ENCODE assay signal across 33 mouse cellular contexts in genomic region chr11:3567896-3568295, GRCm38 (mm10). TPM values are rescaled to one million over a fixed set of nuclear protein-coding genes. Genes with fewer than 3 reads are reported as not detected.
A peak's percentile ranks its signal among the peaks of the same experiment; 100 is the strongest.
DNase-seq lines count a peak whose midpoint lies in the region; ATAC-seq and TF ChIP-seq lines count a peak whose summit lies in the region.
"Had no signal": no experiment of that assay in that cellular context is flagged by ENCODE, and none has a peak within 500 bp of the region (broad histone marks: within the 10 kb centered on the region; RNA-seq: fewer than 3 reads in every experiment).

No protein-coding gene starts in this region.

- no peaks in the 10 kb centered on the region for H3K9me3 ChIP-seq in MEL (replicated peaks; ENCODE audit: insufficient read depth, low read length)
- H3K9me3 ChIP-seq in kidney, embryonic 16.5 days (ENCODE audit: low read length), result no peaks in the 10 kb centered on the region
- no peaks in the 10 kb centered on the region for H3K9me3 ChIP-seq in kidney, embryonic 15.5 days (replicated peaks)
- H3K9me3 ChIP-seq: embryonic facial prominence, embryonic 12.5 days; forebrain, embryonic 12.5 days; G1E; heart, embryonic 13.5 days; hindbrain, embryonic 15.5 days; liver, embryonic 15.5 days; neural tube, embryonic 12.5 days; stomach, embryonic 15.5 days had no signal

- H3K27ac ChIP-seq in MEL (ENCODE audit: control insufficient read depth, low read depth, low read length), result no peak overlapping the region
- no peak overlapping the region for H3K27ac ChIP-seq in kidney, embryonic 16.5 days (ENCODE audit: low read length)
- H3K27ac ChIP-seq in kidney, embryonic 15.5 days, result no peak overlapping the region
- H3K27ac ChIP-seq: embryonic facial prominence, embryonic 12.5 days; forebrain, embryonic 12.5 days; heart, adult 2 months; heart, embryonic 13.5 days; hindbrain, embryonic 15.5 days; layer of hippocampus, adult 2 months; liver, embryonic 15.5 days; neural tube, embryonic 12.5 days; stomach, embryonic 15.5 days had no signal

- WGBS in kidney, embryonic 16.5 days, result 94% methylated on average over 1 of the region's 1 CpGs
- 100% methylated on average over 1 of the region's 1 CpGs for WGBS in kidney, embryonic 15.5 days

- intact Hi-C loops in left cerebral cortex, postnatal 4 days (cut with DNase I), result no loop called here

- DNase-seq in left cerebral cortex, adult 18-20 months (ENCODE audit: low spot score in 2 of 2), result peak; percentile 10 to 12
- no peak for DNase-seq in left cerebral cortex, postnatal 4 days
- peak; percentile 46 for DNase-seq in 3134 (ENCODE audit: extremely low read depth, insufficient read length, low spot score)
- DNase-seq in MEL (ENCODE audit: low read depth, low spot score), result peak; percentile 28
- peak; percentile 46 for DNase-seq in fat pad, adult 2 months (ENCODE audit: extremely low read depth, low read depth, low spot score)
- DNase-seq in B cell, adult 2 months, result no peak
- DNase-seq: cerebellum, adult 11 months; cerebellum, adult 9-10 months; cerebellum, postnatal 36 days; embryo, embryonic 11 days; gastrocnemius, postnatal 25 days; heart, adult 2 months; heart, postnatal 10 days; kidney, adult 11 months; kidney, postnatal 36 days; liver; lung, embryonic 14.5 days; lung, postnatal 36 days; thymus, postnatal 25 days had no signal

- no peak for TF ChIP-seq RAD21 in MEL (IDR thresholded peaks at IDR 0.05; ENCODE audit: low read depth, low read length)

- no peak for ATAC-seq in kidney, embryonic 16.5 days (ENCODE audit: low FRiP score, low TSS enrichment)
- ATAC-seq in kidney, embryonic 15.5 days (replicated peaks; ENCODE audit: low FRiP score), result no peak
- ATAC-seq: inflammation-experienced regulatory T-cells, adult 6 months had no signal

- no peak overlapping the region for H3K9ac ChIP-seq in MEL (ENCODE audit: control insufficient read depth, low read depth, low read length, poor library complexity, severe bottlenecking)
- H3K9ac ChIP-seq in kidney, embryonic 16.5 days (replicated peaks; ENCODE audit: low read length), result no peak overlapping the region
- H3K9ac ChIP-seq in kidney, embryonic 15.5 days, result no peak overlapping the region
- H3K9ac ChIP-seq: embryonic facial prominence, embryonic 12.5 days; forebrain, embryonic 12.5 days; heart, embryonic 13.5 days; hindbrain, embryonic 15.5 days; liver, embryonic 15.5 days; lung, embryonic 14.5 days; neural tube, embryonic 12.5 days; stomach, embryonic 15.5 days had no signal

- TF ChIP-seq EP300 in MEL (IDR thresholded peaks at IDR 0.05; ENCODE audit: low read depth in 1 of 2, low read length in 2 of 2), result no peak

- no peaks in the 10 kb centered on the region for H3K79me2 ChIP-seq in MEL (ENCODE audit: control insufficient read depth, insufficient read depth, low read length, poor library complexity)

- no peaks in the 10 kb centered on the region; a peak in 2 of 4 replicates for H3K27me3 ChIP-seq in MEL (ENCODE audit: control insufficient read depth in 1 of 2, insufficient read depth in 2 of 2, low read length in 2 of 2)
- no peaks in the 10 kb centered on the region for H3K27me3 ChIP-seq in kidney, embryonic 16.5 days (ENCODE audit: insufficient read depth, low read length)
- H3K27me3 ChIP-seq in kidney, embryonic 15.5 days, result no peaks in the 10 kb centered on the region
- H3K27me3 ChIP-seq: embryonic facial prominence, embryonic 12.5 days; forebrain, embryonic 12.5 days; heart, embryonic 13.5 days; hindbrain, embryonic 15.5 days; liver, embryonic 15.5 days; neural tube, embryonic 12.5 days; stomach, embryonic 15.5 days had no signal

- H3K4me1 ChIP-seq in MEL (ENCODE audit: control insufficient read depth in 1 of 2, insufficient read depth in 2 of 2, low read length in 2 of 2), result peaks cover 0 to 6% of the 10 kb centered on the region in 2 experiments; a peak in 2 of 4 replicates
- peaks cover 19% of the 10 kb centered on the region for H3K4me1 ChIP-seq in kidney, embryonic 16.5 days (ENCODE audit: insufficient read depth, low read length)
- H3K4me1 ChIP-seq in kidney, embryonic 15.5 days, result peaks cover 40% of the 10 kb centered on the region

- TF ChIP-seq POLR2A in MEL (IDR thresholded peaks at IDR 0.05; ENCODE audit: control insufficient read depth in 1 of 2, insufficient read depth in 1 of 2, low read depth in 1 of 2, low read length in 2 of 2, poor library complexity in 1 of 2), result no peak

- TF ChIP-seq CTCF in MEL (IDR thresholded peaks at IDR 0.05 in 2 of 3, conservative IDR thresholded peaks at IDR 0.05 in 1 of 3; ENCODE audit: control insufficient read depth in 1 of 3, insufficient read depth in 1 of 3, low read depth in 2 of 3, low read length in 3 of 3, poor library complexity in 1 of 3, severe bottlenecking in 1 of 3), result no peak

- peaks cover 0 to 4% of the 10 kb centered on the region in 2 experiments; a peak in 2 of 4 replicates for H3K36me3 ChIP-seq in MEL (ENCODE audit: control insufficient read depth in 1 of 2, insufficient read depth in 2 of 2, low read length in 2 of 2)
- no peaks in the 10 kb centered on the region for H3K36me3 ChIP-seq in kidney, embryonic 16.5 days (ENCODE audit: insufficient read depth, low read length)
- H3K36me3 ChIP-seq in kidney, embryonic 15.5 days, result no peaks in the 10 kb centered on the region
- H3K36me3 ChIP-seq: embryonic facial prominence, embryonic 12.5 days; forebrain, embryonic 12.5 days; G1E; heart, embryonic 13.5 days; hindbrain, embryonic 15.5 days; liver, embryonic 15.5 days; neural tube, embryonic 12.5 days; stomach, embryonic 15.5 days had no signal

- H3K4me2 ChIP-seq in kidney, embryonic 16.5 days (replicated peaks; ENCODE audit: low read depth, low read length), result no peak overlapping the region
- H3K4me2 ChIP-seq in kidney, embryonic 15.5 days, result no peak overlapping the region
- H3K4me2 ChIP-seq: embryonic facial prominence, embryonic 12.5 days; forebrain, embryonic 12.5 days; heart, embryonic 13.5 days; hindbrain, embryonic 15.5 days; liver, embryonic 15.5 days; lung, embryonic 14.5 days; midbrain, embryonic 11.5 days; neural tube, embryonic 12.5 days; stomach, embryonic 15.5 days had no signal

- no peak overlapping the region for H3K4me3 ChIP-seq in MEL (ENCODE audit: control insufficient read depth in 1 of 2, insufficient read depth in 1 of 2, low read depth in 2 of 2, low read length in 2 of 2)
- H3K4me3 ChIP-seq in kidney, embryonic 16.5 days (ENCODE audit: low read length), result no peak overlapping the region
- no peak overlapping the region for H3K4me3 ChIP-seq in kidney, embryonic 15.5 days (replicated peaks)
- H3K4me3 ChIP-seq: embryonic facial prominence, embryonic 12.5 days; forebrain, embryonic 12.5 days; heart, adult 2 months; heart, embryonic 13.5 days; hindbrain, embryonic 15.5 days; layer of hippocampus, adult 2 months; liver, embryonic 15.5 days; myocyte; neural tube, embryonic 12.5 days; stomach, embryonic 15.5 days had no signal

TF ChIP-seq in MEL, 35 proteins besides CTCF, POLR2A, EP300 and RAD21:
- no peak for TF ChIP-seq TCF12 (IDR thresholded peaks at IDR 0.05; ENCODE audit: low read depth, low read length)
- no peak for TF ChIP-seq MAFK (IDR thresholded peaks at IDR 0.05; ENCODE audit: borderline replicate concordance, low read depth, low read length)
- no peak for TF ChIP-seq ZKSCAN1 (IDR thresholded peaks at IDR 0.05; ENCODE audit: low read depth, low read length)
- no peak for TF ChIP-seq JUND (IDR thresholded peaks at IDR 0.05; ENCODE audit: low read depth, low read length)
- no peak for TF ChIP-seq ZC3H11A (IDR thresholded peaks at IDR 0.05; ENCODE audit: low read depth, low read length)

RNA-seq across cellular contexts. Expression of gene Smtn, which starts 27.5 kb away (rescaled TPM):
- total RNA-seq in left cerebral cortex, adult 18-20 months (2021), result 1 to 10 TPM; 6.0 to 6.5 TPM
- 10 to 100 TPM; 15.0 to 17.6 TPM for total RNA-seq in left cerebral cortex, postnatal 4 days (2021)
- 203 and 204 TPM in 2 replicates for total RNA-seq in MEL (2012; rRNA removed)
- 100 to 1,000 TPM in 1 of 2 experiments, not detected in 1; 370 TPM for polyA plus RNA-seq in MEL (2012; ENCODE audit: insufficient read depth in 1 of 2, insufficient read length in 2 of 2, low read depth in 1 of 2, low replicate concordance in 2 of 2, missing spikeins in 1 of 2)
- polyA plus RNA-seq in kidney, embryonic 16.5 days (2015; fragmentation: Nextera tagmentation; extraction: Ambion mirVana), result 110 and 116 TPM in 2 replicates
- 89.1 and 110 TPM in 2 replicates for polyA plus RNA-seq in kidney, embryonic 15.5 days (2015; fragmentation: Nextera tagmentation; extraction: Ambion mirVana)
- total RNA-seq: G1E had no signal
- polyA plus RNA-seq: G1E had no signal

RNA-seq across cellular contexts. Expression of gene Selenom, which starts 53.4 kb away (rescaled TPM):
- 100 to 1,000 TPM; 137 to 148 TPM for total RNA-seq in left cerebral cortex, adult 18-20 months (2021)
- total RNA-seq in left cerebral cortex, postnatal 4 days (2021), result 100 to 1,000 TPM; 163 to 165 TPM
- total RNA-seq in MEL (2012; rRNA removed), result 28.7 and 29.5 TPM in 2 replicates
- polyA plus RNA-seq in MEL (2012; ENCODE audit: insufficient read depth in 1 of 2, insufficient read length in 2 of 2, low read depth in 1 of 2, low replicate concordance in 2 of 2, missing spikeins in 1 of 2), result 10 to 100 TPM in 1 of 2 experiments, not detected in 1; 35.4 TPM
- polyA plus RNA-seq in kidney, embryonic 16.5 days (2015; fragmentation: Nextera tagmentation; extraction: Ambion mirVana), result 113 and 114 TPM in 2 replicates
- polyA plus RNA-seq in kidney, embryonic 15.5 days (2015; fragmentation: Nextera tagmentation; extraction: Ambion mirVana), result 105 and 112 TPM in 2 replicates
- total RNA-seq: G1E had no signal
- polyA plus RNA-seq: G1E had no signal

Comparison
In these comparisons a context has a peak if more than half of its experiments do, and no peak if none do; other contexts are left out.
1. DNase-seq: peak in left cerebral cortex, adult 18-20 months (2 of 2), 3134 (single experiment), MEL (single experiment) and fat pad, adult 2 months (single experiment); none in left cerebral cortex, postnatal 4 days (single experiment) and B cell, adult 2 months (0 of 2).
2. RNA of gene Smtn, which starts 27.5 kb away (total RNA-seq): 203 to 204 TPM in MEL; 15.0 to 17.6 TPM in left cerebral cortex, postnatal 4 days and 6.0 to 6.5 TPM in left cerebral cortex, adult 18-20 months; every median in the first group is over 10 times any median in the second.